Mouse (Mus musculus) megakaryocyte, embryonic 14.5 days (primary cell): Measurements from ENCODE around the gene Relch.

Experiments used
- FLI1 ChIP-seq: IDR thresholded peaks from 2 replicates; pipeline ENCODE4 v1.6.1; 2012; ENCODE audit warnings: low read length, inconsistent platforms, mixed read lengths
- GATA1 ChIP-seq: IDR thresholded peaks from 3 replicates; pipeline ENCODE4 v1.6.1; 2012; ENCODE audit warnings: mixed read lengths, low read length, inconsistent platforms, borderline replicate concordance

GRCm38 (mm10) chr1:105695581-105695980 is 31.9 kb downstream of the Relch start:
- TF ChIP-seq GATA1 (no peak), FLI1 (no peak)
